Mouse (Mus musculus) liver, postnatal 0 days (tissue): ENCODE data around the gene Pcmt1. TPM values are rescaled to one million over a fixed set of nuclear protein-coding genes. Genes with fewer than 3 reads are reported as not detected.

ENCODE experiments used
- ATAC-seq: fragments of 200-750 bp; cut with Nextera tagmentation; 2 replicates; pipeline ENCODE4 v1.8.0; 2017; ENCODE audit warnings: mild to moderate bottlenecking, moderate library complexity
- DNase-seq: peaks from one replicate; pipeline ENCODE4 v3.0.0-alpha.2; 2016
- H3K27ac ChIP-seq: fragments of 300-500 bp; sonication (generic); 2 replicates; pipeline ENCODE4 v1.5.1; 2014; ENCODE audit warnings: antibody characterized with exemption, moderate library complexity, mild to moderate bottlenecking, low read depth
- H3K27me3 ChIP-seq: fragments of 300-500 bp; sonication (generic); 2 replicates; pipeline ENCODE4 v1.6.1; 2014; ENCODE audit warnings: low read length, control low read depth, mixed read lengths; ENCODE audit not compliant: insufficient read depth
- H3K36me3 ChIP-seq: fragments of 300-500 bp; sonication (generic); replicated peaks from 2 replicates; pipeline ENCODE4 v1.6.1; 2014; ENCODE audit warnings: mild to moderate bottlenecking, control low read depth, low read length, moderate library complexity, mixed read lengths; ENCODE audit not compliant: insufficient read depth
- H3K4me1 ChIP-seq: fragments of 300-500 bp; sonication (generic); 2 replicates; pipeline ENCODE4 v1.6.1; 2014; ENCODE audit warnings: antibody characterized with exemption, mild to moderate bottlenecking, control low read depth; ENCODE audit not compliant: insufficient read depth
- H3K4me2 ChIP-seq: fragments of 300-500 bp; sonication (generic); 2 replicates; pipeline ENCODE4 v1.6.1; 2014; ENCODE audit warnings: low read depth, mild to moderate bottlenecking, low read length, moderate library complexity, mixed read lengths
- H3K4me3 ChIP-seq: fragments of 300-500 bp; sonication (generic); 2 replicates; pipeline ENCODE4 v1.5.1; 2014; ENCODE audit warnings: low read depth, low read length
- H3K9ac ChIP-seq: fragments of 300-500 bp; sonication (generic); replicated peaks from 2 replicates; pipeline ENCODE4 v1.6.1; 2014; ENCODE audit warnings: mild to moderate bottlenecking, moderate library complexity
- H3K9me3 ChIP-seq: fragments of 300-500 bp; sonication (generic); 2 replicates; pipeline ENCODE4 v1.6.1; 2016; ENCODE audit warnings: mild to moderate bottlenecking, control low read depth, low read length, mixed read lengths
- CTCF ChIP-seq: sonication (generic); IDR thresholded peaks from 2 replicates; pipeline ENCODE4 v1.5.1; 2016; ENCODE audit warnings: antibody characterized with exemption, low read depth
- EP300 ChIP-seq: IDR thresholded peaks from 2 replicates; pipeline ENCODE4 v1.6.1; 2016; ENCODE audit warnings: antibody characterized with exemption, low read depth, mild to moderate bottlenecking
- WGBS: fragments of 180-500 bp; shearing (Covaris S2); extraction: QIAGEN DNeasy Blood & Tissue Kit; methylation state at CpG from one replicate; pipeline ENCODE4 v1.1.7; 2014; ENCODE audit not compliant: insufficient replicate concordance; 5-methylcytosine and 5-hydroxymethylcytosine counted together
- polyA plus RNA-seq: library from polyadenylated mRNA; unstranded; fragments of >200 nt; fragmentation: Nextera tagmentation; extraction: Ambion mirVana; gene quantifications from 2 replicates; pipeline ENCODE4 v1.2.1, GENCODE M21; 2015

The Pcmt1 gene
- polyA plus RNA-seq, 1 experiment from 2014 or later = 67.2 TPM

DNA sequence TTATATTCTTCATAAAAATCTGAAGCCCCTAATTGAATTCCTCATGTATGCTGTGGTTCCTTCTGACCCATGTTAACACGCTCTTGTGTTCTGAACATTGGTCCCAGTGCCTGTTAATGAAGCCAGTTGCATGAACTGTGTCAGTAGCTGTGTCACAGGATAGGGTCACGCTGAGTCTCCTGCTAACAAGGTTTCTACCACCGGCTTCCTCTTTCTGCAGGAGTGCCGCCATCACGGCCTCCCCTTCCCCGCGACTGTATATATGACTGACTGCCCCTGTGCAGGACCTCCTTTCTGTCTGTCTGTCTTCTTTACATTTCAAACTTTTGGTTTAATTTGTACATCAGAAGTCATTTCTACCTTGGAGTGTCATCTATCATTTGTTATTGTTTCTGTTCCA is 82.8 kb downstream of the Pcmt1 start:
- H3K4me2 ChIP-seq = no peak overlapping the region
- TF ChIP-seq EP300 (no peak), CTCF (no peak)
- H3K9me3 ChIP-seq = no peaks in the 10 kb centered on the region
- no peak overlapping the region for H3K4me3 ChIP-seq
- no peaks in the 10 kb centered on the region for H3K36me3 ChIP-seq
- 41% methylated on average over 7 of the region's 7 CpGs for WGBS
- DNase-seq = no peak
- H3K27me3 ChIP-seq = no peaks in the 10 kb centered on the region
- H3K9ac ChIP-seq = no peak overlapping the region
- no peak for ATAC-seq
- no peak overlapping the region for H3K27ac ChIP-seq
- H3K4me1 ChIP-seq = no peaks in the 10 kb centered on the region

DNA sequence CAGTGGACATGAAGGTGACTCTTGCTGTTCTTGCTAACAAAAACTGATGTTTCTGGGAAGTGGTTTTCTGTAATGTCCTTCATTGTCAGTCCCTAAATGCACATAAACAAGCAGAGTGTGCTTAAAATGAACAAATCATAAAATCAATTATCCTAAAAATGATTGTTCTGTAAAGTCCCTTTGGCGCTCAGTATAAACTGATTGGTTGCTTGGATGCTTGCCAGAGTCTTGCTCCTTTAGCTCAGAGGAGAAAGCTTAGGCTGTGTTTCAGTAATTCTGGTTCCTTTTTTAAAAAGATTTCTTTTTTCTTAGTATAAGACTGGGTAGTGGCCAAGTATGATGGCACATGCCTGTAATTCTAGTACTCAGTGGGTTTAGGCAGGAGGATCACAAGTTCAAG is 84.7 kb downstream of the Pcmt1 start:
- Histone ChIP-seq H3K4me2 (no peak overlapping the region), H3K27ac (no peak overlapping the region), H3K9ac (no peak overlapping the region), H3K36me3 (no peaks in the 10 kb centered on the region), H3K4me3 (no peak overlapping the region), H3K4me1 (no peaks in the 10 kb centered on the region), H3K9me3 (no peaks in the 10 kb centered on the region), H3K27me3 (peaks cover 10% of the 10 kb centered on the region)
- TF ChIP-seq EP300 (no peak), CTCF (no peak)
- WGBS = 77% methylated on average over 1 of the region's 1 CpGs
- no peak for ATAC-seq
- DNase-seq = no peak

DNA sequence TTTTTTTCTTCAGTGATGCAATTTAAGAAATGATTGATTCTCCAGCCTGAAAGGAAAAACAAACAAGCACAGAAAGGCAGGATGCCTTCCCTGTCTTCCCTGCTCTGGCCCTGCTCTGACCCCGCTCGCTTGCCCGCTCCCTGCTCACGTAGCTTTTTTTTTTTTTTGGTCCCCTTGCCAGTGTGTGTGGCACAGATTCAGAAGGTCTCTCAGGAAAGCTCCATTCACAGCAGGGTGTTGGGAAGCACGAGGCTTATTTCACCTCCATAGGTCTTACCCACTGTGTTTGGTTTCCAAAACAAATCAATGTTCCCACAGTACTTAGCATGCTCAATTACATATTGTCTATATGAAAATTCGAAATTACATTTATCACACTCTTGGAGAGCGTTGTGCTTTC is 86.1 kb downstream of the Pcmt1 start:
- Histone ChIP-seq H3K36me3 (no peaks in the 10 kb centered on the region), H3K27me3 (peaks cover 22% of the 10 kb centered on the region), H3K4me3 (no peak overlapping the region), H3K27ac (no peak overlapping the region), H3K4me2 (no peak overlapping the region), H3K9ac (no peak overlapping the region), H3K9me3 (no peaks in the 10 kb centered on the region), H3K4me1 (peaks cover 8% of the 10 kb centered on the region)
- DNase-seq (no peak), ATAC-seq (no peak)
- TF ChIP-seq EP300 (no peak), CTCF (no peak)
- WGBS = 59% methylated on average over 7 of the region's 7 CpGs

DNA sequence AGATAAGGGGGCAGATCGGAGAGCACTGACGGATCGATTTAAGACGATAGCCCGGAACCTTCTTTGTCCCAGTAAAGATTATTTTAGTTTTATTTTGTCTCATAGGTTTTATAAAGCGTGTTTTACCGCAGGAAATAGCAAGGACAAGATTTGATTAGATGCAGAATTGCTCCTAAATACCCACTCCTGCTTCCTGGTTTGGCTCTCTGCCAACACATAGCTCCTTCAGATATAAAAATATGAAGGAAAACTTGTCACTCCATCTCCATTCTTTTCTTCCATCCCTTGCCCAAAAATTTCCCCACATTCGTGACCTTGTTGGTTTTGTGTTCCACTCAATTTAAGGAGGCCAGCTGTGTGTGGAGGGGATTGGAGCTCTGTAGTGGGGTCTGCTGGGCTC is 90.1 kb downstream of the Pcmt1 start:
- WGBS = 7% methylated on average over 8 of the region's 8 CpGs
- Histone ChIP-seq H3K27ac (no peak overlapping the region), H3K9ac (no peak overlapping the region), H3K36me3 (no peaks in the 10 kb centered on the region), H3K4me1 (peaks cover 8% of the 10 kb centered on the region), H3K9me3 (no peaks in the 10 kb centered on the region), H3K27me3 (peaks cover 22% of the 10 kb centered on the region), H3K4me2 (peak overlapping the region; percentile 99), H3K4me3 (peak overlapping the region; percentile 67)
- DNase-seq (no peak), ATAC-seq (no peak)
- TF ChIP-seq EP300 (no peak), CTCF (no peak)

DNA sequence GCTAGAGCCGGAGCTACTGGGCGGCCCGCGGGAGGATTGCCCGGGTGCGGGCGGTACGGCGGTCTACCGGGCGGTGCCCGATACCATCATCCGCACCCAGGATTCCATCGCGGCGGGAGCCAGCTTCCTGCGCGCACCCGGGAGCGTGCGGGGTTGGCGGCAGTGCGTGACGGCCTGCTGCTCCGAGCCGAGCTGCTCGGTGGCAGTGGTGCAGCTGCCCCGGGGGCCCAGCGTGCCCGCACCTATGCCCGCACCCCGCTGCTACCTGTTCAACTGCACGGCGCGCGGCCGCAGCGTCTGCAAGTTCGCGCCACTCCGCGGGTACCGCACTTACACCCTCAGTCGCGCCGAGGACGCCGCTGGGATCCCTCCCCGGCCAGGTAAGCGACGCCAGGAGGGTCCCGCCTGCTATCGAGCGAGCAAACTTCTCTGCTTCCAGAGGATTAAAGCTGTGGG is 90.7 kb downstream of the Pcmt1 start:
- ATAC-seq (no peak), DNase-seq (no peak)
- peaks cover 22% of the 10 kb centered on the region for H3K27me3 ChIP-seq
- H3K4me1 ChIP-seq = peaks cover 8% of the 10 kb centered on the region
- H3K4me3 ChIP-seq = peak overlapping the region; percentile 67
- no peak overlapping the region for H3K27ac ChIP-seq
- H3K9ac ChIP-seq = peak overlapping the region; percentile 21
- no peak for TF ChIP-seq CTCF
- no peak for TF ChIP-seq EP300
- WGBS = 2% methylated on average over 38 of the region's 54 CpGs
- H3K9me3 ChIP-seq = no peaks in the 10 kb centered on the region
- peak overlapping the region; percentile 99 for H3K4me2 ChIP-seq
- H3K36me3 ChIP-seq = no peaks in the 10 kb centered on the region

DNA sequence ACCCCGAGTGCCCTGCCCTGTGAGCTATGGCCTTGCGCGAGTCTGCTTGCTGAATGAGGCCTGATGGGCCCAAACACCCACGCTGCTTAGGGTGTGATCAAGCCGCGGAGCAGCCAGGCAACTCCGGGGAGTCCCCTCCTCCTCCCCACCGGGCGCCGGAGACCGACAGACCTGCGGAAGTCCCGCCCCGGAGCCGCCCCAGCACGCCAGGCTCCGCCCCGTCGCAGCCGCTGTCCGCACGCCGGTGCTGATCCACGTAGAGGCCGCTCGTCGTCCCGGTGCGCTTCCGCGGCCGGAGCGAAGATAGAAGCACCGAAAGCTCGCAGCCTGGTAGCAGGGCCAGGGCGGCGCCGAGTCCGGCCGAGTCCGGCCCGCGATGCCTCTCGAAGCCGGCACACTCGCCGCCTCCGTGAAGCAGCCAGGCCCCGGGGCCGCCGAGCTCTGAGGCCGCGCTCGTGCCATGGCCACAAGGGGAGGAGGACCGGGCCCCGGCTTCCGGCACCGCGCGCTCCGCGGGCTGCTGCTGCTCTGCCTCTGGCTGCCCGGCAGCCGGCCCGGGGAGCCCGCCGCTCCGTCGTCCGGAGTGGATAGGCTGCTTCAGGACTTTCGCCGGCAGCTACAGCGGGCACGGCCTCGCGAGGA is 91.2 kb downstream of the Pcmt1 start, which contains the start of gene Lrp11:
Gene Lrp11 (plus strand): TSS at position 209 of the 642 bp plus-strand sequence.
- peak within 1 kb of the TSS; percentile 48 for H3K9ac ChIP-seq
- no peaks in the 10 kb centered on the region for H3K9me3 ChIP-seq
- H3K4me2 ChIP-seq = peak within 1 kb of the TSS; percentile 99
- under 1% methylated on average over 60 of the region's 76 CpGs for WGBS
- H3K27me3 ChIP-seq = peaks cover 22% of the 10 kb centered on the region
- H3K27ac ChIP-seq = peak within 1 kb of the TSS; percentile 30; the same call in 1 of the 2 replicates
- TF ChIP-seq CTCF (no peak), EP300 (no peak)
- ATAC-seq = peak; percentile 96
- no peaks in the 10 kb centered on the region for H3K36me3 ChIP-seq
- H3K4me3 ChIP-seq = peak within 1 kb of the TSS; percentile 67
- DNase-seq = peak; percentile 94
- H3K4me1 ChIP-seq = peaks cover 8% of the 10 kb centered on the region
